In the genomic region with DNA sequence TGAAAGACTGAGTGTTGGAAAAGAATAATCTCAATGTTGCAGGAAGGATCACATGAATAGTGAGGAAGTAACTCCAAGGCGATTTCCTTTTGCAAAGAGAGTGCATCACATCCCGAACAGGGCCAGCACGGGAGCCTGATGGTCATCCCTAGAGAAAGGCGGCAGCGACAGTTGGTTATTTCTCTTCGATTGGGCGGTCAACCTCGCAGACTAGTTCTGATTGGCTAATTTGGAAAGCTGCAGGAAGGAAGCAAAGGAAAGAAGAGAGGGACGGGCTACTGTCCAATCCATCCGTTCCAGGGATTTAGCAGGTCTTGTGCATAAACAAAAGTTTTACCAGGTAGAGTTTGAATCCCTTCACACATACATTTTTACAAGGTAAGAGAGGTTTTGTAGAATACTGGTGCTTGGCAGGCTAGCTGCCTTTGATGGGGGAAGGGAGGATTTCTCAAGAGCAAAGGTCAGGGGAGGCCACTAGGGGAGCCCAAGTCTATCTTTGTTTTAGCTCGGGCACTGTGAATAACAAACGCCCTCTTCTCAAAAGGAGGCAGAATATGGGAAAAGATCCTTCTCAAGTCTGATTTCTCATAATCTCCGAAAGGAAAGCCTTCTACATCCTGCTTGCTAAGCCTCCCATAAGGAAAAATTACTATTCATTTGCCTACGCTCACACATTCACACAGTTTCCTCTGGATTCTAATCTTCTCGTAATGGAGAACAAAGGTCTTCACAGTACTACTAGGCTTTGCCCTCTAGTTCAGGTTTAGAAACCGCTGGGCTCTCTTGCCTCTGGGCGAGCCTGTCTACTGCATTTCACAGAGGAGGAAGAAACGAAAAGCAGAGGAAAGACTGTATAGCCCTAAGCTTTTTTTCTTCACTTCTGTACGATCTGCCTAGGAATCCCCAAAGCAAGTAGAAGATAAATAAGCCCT, we compare ENCODE assay signal across 8 mouse cellular contexts.
DNase-seq lines count a peak whose midpoint lies in the region; ATAC-seq and TF ChIP-seq lines count a peak whose summit lies in the region.

No protein-coding gene starts in this region.

- no peak for TF ChIP-seq POLR2A in kidney, adult 2 months (IDR thresholded peaks at IDR 0.05; ENCODE audit: low read depth, low read length)

- H3K27me3 ChIP-seq in kidney, adult 2 months (replicated peaks; ENCODE audit: control insufficient read depth, insufficient read depth, low read length) = no peaks in the 10 kb centered on the region
- no peaks in the 10 kb centered on the region for H3K27me3 ChIP-seq in limb, embryonic 15.5 days
- no peaks in the 10 kb centered on the region for H3K27me3 ChIP-seq in neural tube, embryonic 11.5 days (ENCODE audit: control insufficient read depth, insufficient read depth, low read length)

- H3K9ac ChIP-seq in limb, embryonic 15.5 days = no peak overlapping the region
- H3K9ac ChIP-seq in neural tube, embryonic 11.5 days (ENCODE audit: low read length) = peak overlapping the region; percentile 50

- H3K9me3 ChIP-seq in limb, embryonic 15.5 days = no peaks in the 10 kb centered on the region
- no peaks in the 10 kb centered on the region for H3K9me3 ChIP-seq in neural tube, embryonic 11.5 days (ENCODE audit: control insufficient read depth, low read length)

- peaks cover 9% of the 10 kb centered on the region; the same call in 1 of the 2 replicates for H3K4me1 ChIP-seq in kidney, adult 2 months (ENCODE audit: control insufficient read depth, insufficient read depth, low read length)
- H3K4me1 ChIP-seq in limb, embryonic 15.5 days = peaks cover 3% of the 10 kb centered on the region; the same call in 1 of the 2 replicates
- peaks cover 10% of the 10 kb centered on the region; the same call in 1 of the 2 replicates for H3K4me1 ChIP-seq in neural tube, embryonic 11.5 days (ENCODE audit: control insufficient read depth, insufficient read depth, low read length)

- peak overlapping the region; percentile 82 for H3K27ac ChIP-seq in kidney, adult 2 months (ENCODE audit: insufficient read depth, low read depth, low read length)
- H3K27ac ChIP-seq in limb, embryonic 15.5 days = 0 out of 2 replicates have a peak overlapping the region, but pooled peaks have one; percentile 11
- peak overlapping the region; percentile 89 for H3K27ac ChIP-seq in neural tube, embryonic 11.5 days (ENCODE audit: low read depth, low read length)

- H3K4me2 ChIP-seq in limb, embryonic 15.5 days = no peak overlapping the region
- peak overlapping the region; percentile 27; the same call in 1 of the 2 replicates for H3K4me2 ChIP-seq in neural tube, embryonic 11.5 days (ENCODE audit: low read depth)

- ATAC-seq in limb, embryonic 15.5 days (ENCODE audit: insufficient number of reproducible peaks, low FRiP score, low TSS enrichment, low read depth) = no peak
- peak; percentile 59 for ATAC-seq in neural tube, embryonic 11.5 days (ENCODE audit: insufficient read depth, low FRiP score, low TSS enrichment)

- peak; percentile 58 for DNase-seq in 416B (ENCODE audit: low read depth)
- peak; percentile 57 for DNase-seq in adipocyte (ENCODE audit: low spot score)
- peak; percentile 90 for DNase-seq in embryo, embryonic 10.5 days (ENCODE audit: low spot score)
- peak; percentile 50 to 62 for DNase-seq in heart, adult 9 months (ENCODE audit: low spot score in 2 of 2)
- peak; percentile 84 for DNase-seq in kidney, adult 2 months
- peak; percentile 79 for DNase-seq in neural tube, embryonic 11.5 days (ENCODE audit: low spot score)
- peak; percentile 66 to 81 for DNase-seq in thymus, postnatal 10 days (ENCODE audit: low spot score in 2 of 2)

- H3K36me3 ChIP-seq in kidney, adult 2 months (ENCODE audit: control insufficient read depth, insufficient read depth, low read length) = no peaks in the 10 kb centered on the region
- H3K36me3 ChIP-seq in limb, embryonic 15.5 days = no peaks in the 10 kb centered on the region
- H3K36me3 ChIP-seq in neural tube, embryonic 11.5 days (ENCODE audit: control insufficient read depth, insufficient read depth, low read length) = no peaks in the 10 kb centered on the region

- no peak overlapping the region for H3K4me3 ChIP-seq in kidney, adult 2 months (ENCODE audit: insufficient read depth, low read depth, low read length)
- no peak overlapping the region for H3K4me3 ChIP-seq in limb, embryonic 15.5 days
- no peak overlapping the region; the same call in 1 of the 2 replicates for H3K4me3 ChIP-seq in neural tube, embryonic 11.5 days (ENCODE audit: low read depth, low read length)

- 44% methylated on average over 19 of the region's 19 CpGs for WGBS in kidney, adult 2 months
- WGBS in limb, embryonic 15.5 days = 65% methylated on average over 19 of the region's 19 CpGs
- WGBS in neural tube, embryonic 11.5 days = 50% methylated on average over 19 of the region's 19 CpGs

- peak; percentile 68 for TF ChIP-seq CTCF in kidney, adult 2 months (conservative IDR thresholded peaks at IDR 0.05; ENCODE audit: insufficient read depth, insufficient read length, low read depth, low read length)

Comparison
In these comparisons a context has a peak if more than half of its experiments do, and no peak if none do; other contexts are left out.
1. H3K27ac ChIP-seq: peak in every context shown above with its lines; median percentile 89 in neural tube, embryonic 11.5 days; 82 in kidney, adult 2 months; 11 in limb, embryonic 15.5 days.